Mouse (Mus musculus): ENCODE measurements at regions not wholly inside any gene's neighbourhood (a gene's known extent, or its start where the extent isn't known, plus 50 kb on each side); places are given as distances from the start of the nearest gene placed in this dataset.

DNA sequence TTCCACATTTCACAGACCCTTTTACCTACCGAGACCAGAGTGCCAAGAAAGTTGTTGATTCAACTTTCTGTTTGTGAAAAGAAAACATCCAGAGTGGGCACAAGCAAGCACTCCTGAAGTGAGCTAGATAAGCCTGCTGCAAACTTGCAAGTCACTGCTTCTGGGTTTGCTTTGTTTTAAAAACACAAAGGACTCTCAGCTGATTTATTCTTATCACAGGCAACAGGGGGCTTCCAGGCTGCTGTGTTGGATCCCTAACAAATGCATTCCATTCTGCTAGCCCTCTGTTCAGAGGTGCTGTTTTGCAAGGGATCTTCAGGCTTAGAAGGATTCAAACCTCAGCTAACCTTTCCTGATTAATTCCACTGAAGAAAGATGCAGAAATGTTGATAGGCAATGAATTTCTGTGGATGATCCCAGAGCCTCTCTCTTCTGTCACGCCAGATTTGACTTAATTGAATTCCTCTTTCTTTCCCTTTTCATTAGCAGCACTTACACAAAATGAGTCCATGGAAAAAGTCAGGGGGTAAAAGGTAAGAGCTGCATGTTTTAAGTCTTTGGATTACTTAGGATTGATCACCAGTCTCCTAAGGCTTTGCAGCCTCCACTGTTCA is 103.7 kb upstream of the Col8a1 start:
- H3K27me3 ChIP-seq (replicated peaks; ENCODE audit: control insufficient read depth, insufficient read depth, low read length), result no peaks in the 10 kb centered on the region
- no peak for DNase-seq
- no peak overlapping the region for H3K4me3 ChIP-seq (ENCODE audit: insufficient read depth, low read depth, low read length)
- no peak for TF ChIP-seq CTCF (conservative IDR thresholded peaks at IDR 0.05; ENCODE audit: insufficient read depth, insufficient read length, low read depth, low read length)
- no peaks in the 10 kb centered on the region for H3K4me1 ChIP-seq (ENCODE audit: control insufficient read depth, insufficient read depth, low read length)
- 24% methylated on average over 2 of the region's 2 CpGs for WGBS
- H3K36me3 ChIP-seq (ENCODE audit: control insufficient read depth, insufficient read depth, low read length), result no peaks in the 10 kb centered on the region
- no peak overlapping the region for H3K27ac ChIP-seq (ENCODE audit: insufficient read depth, low read depth, low read length)

DNA sequence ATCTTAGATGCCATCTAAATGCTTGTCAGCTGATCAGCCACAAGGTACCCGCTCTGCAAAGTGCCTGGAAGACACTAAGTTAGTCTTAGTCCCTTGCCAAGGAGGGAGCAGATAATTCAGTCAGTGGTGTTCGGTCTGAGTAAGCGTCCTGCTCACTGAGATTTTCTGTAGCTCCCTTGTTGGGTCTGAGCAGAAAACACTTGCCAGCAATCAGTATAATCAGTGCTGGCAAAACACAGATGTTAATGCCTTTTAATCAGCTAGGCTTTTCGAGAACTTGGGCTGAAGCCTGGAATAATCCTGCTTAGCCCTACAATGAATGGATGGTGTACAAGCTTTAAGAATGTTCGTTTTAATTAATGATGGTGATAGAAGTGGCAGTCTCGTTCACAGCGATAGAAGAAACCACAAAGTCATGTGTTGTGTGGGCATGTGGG is 104.2 kb upstream of the Col8a1 start:
- Histone ChIP-seq H3K36me3 (ENCODE audit: control insufficient read depth, insufficient read depth, low read length) (no peaks in the 10 kb centered on the region), H3K4me3 (ENCODE audit: insufficient read depth, low read depth, low read length) (no peak overlapping the region), H3K4me1 (ENCODE audit: control insufficient read depth, insufficient read depth, low read length) (no peaks in the 10 kb centered on the region), H3K27ac (ENCODE audit: insufficient read depth, low read depth, low read length) (no peak overlapping the region), H3K27me3 (replicated peaks; ENCODE audit: control insufficient read depth, insufficient read depth, low read length) (no peaks in the 10 kb centered on the region)
- 39% methylated on average over 7 of the region's 7 CpGs for WGBS
- DNase-seq, result peak; percentile 5
- TF ChIP-seq CTCF (conservative IDR thresholded peaks at IDR 0.05; ENCODE audit: insufficient read depth, insufficient read length, low read depth, low read length), result no peak
- TF ChIP-seq POLR2A (IDR thresholded peaks at IDR 0.05; ENCODE audit: low read depth, low read length), result no peak

GRCm38 (mm10) chr16:57863206-57863860 is 108.8 kb upstream of the Col8a1 start:
- 83% methylated on average over 9 of the region's 9 CpGs for WGBS
- no peaks in the 10 kb centered on the region for H3K27me3 ChIP-seq (replicated peaks; ENCODE audit: control insufficient read depth, insufficient read depth, low read length)
- H3K4me3 ChIP-seq (ENCODE audit: insufficient read depth, low read depth, low read length), result no peak overlapping the region
- H3K36me3 ChIP-seq (ENCODE audit: control insufficient read depth, insufficient read depth, low read length), result no peaks in the 10 kb centered on the region
- no peak overlapping the region for H3K27ac ChIP-seq (ENCODE audit: insufficient read depth, low read depth, low read length)
- no peak for DNase-seq
- H3K4me1 ChIP-seq (ENCODE audit: control insufficient read depth, insufficient read depth, low read length), result no peaks in the 10 kb centered on the region
- TF ChIP-seq CTCF (conservative IDR thresholded peaks at IDR 0.05; ENCODE audit: insufficient read depth, insufficient read length, low read depth, low read length), result no peak
- TF ChIP-seq POLR2A (IDR thresholded peaks at IDR 0.05; ENCODE audit: low read depth, low read length), result no peak

GRCm38 (mm10) chr16:57876857-57877256 is 122.3 kb upstream of the Col8a1 start:
- Histone ChIP-seq H3K36me3 (ENCODE audit: control insufficient read depth, insufficient read depth, low read length) (no peaks in the 10 kb centered on the region), H3K27ac (ENCODE audit: insufficient read depth, low read depth, low read length) (no peak overlapping the region), H3K4me3 (ENCODE audit: insufficient read depth, low read depth, low read length) (no peak overlapping the region), H3K4me1 (ENCODE audit: control insufficient read depth, insufficient read depth, low read length) (no peaks in the 10 kb centered on the region), H3K27me3 (replicated peaks; ENCODE audit: control insufficient read depth, insufficient read depth, low read length) (no peaks in the 10 kb centered on the region)
- TF ChIP-seq POLR2A (IDR thresholded peaks at IDR 0.05; ENCODE audit: low read depth, low read length) (no peak), CTCF (conservative IDR thresholded peaks at IDR 0.05; ENCODE audit: insufficient read depth, insufficient read length, low read depth, low read length) (no peak)
- WGBS, result 95% methylated on average over 4 of the region's 4 CpGs
- no peak for DNase-seq

DNA sequence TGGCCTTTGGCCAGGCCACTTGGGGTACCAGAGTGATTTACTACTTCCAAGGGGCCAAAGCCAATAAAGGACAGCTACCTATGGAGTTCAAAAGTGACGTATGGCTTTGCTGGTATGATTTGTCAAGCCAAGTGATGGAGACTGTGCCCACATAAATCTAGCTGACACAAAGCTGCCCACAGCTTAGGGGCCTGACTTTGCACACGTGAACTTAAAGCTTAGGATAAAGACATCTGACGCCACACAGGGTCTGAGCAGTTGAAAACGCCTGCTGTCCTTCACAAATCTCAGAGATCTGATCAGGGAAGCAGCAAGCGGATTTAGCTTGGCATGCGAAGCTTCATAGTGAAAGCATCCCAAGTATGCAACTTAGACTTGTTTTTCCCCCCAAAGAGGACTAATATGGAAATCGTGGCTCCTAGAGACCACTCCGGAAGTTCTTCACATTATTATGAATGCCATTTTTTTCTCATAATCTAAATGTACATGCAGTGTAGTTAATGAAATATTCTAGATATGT is 127.1 kb upstream of the Col8a1 start:
- H3K36me3 ChIP-seq (ENCODE audit: control insufficient read depth, insufficient read depth, low read length), result no peaks in the 10 kb centered on the region
- H3K4me1 ChIP-seq (ENCODE audit: control insufficient read depth, insufficient read depth, low read length), result no peaks in the 10 kb centered on the region
- no peak for TF ChIP-seq POLR2A (IDR thresholded peaks at IDR 0.05; ENCODE audit: low read depth, low read length)
- no peak for TF ChIP-seq CTCF (conservative IDR thresholded peaks at IDR 0.05; ENCODE audit: insufficient read depth, insufficient read length, low read depth, low read length)
- H3K4me3 ChIP-seq (ENCODE audit: insufficient read depth, low read depth, low read length), result no peak overlapping the region
- H3K27me3 ChIP-seq (replicated peaks; ENCODE audit: control insufficient read depth, insufficient read depth, low read length), result no peaks in the 10 kb centered on the region
- DNase-seq, result peak; percentile 10
- H3K27ac ChIP-seq (ENCODE audit: insufficient read depth, low read depth, low read length), result no peak overlapping the region
- 53% methylated on average over 8 of the region's 8 CpGs for WGBS

- TF ChIP-seq POLR2A (IDR thresholded peaks at IDR 0.05; ENCODE audit: low read depth, low read length), result no peak
- TF ChIP-seq CTCF (conservative IDR thresholded peaks at IDR 0.05; ENCODE audit: insufficient read depth, insufficient read length, low read depth, low read length), result no peak
- H3K4me1 ChIP-seq (ENCODE audit: control insufficient read depth, insufficient read depth, low read length), result no peaks in the 10 kb centered on the region
- no peak overlapping the region for H3K4me3 ChIP-seq (ENCODE audit: insufficient read depth, low read depth, low read length)
- 39% methylated on average over 2 of the region's 2 CpGs for WGBS
- no peaks in the 10 kb centered on the region for H3K36me3 ChIP-seq (ENCODE audit: control insufficient read depth, insufficient read depth, low read length)
- DNase-seq, result no peak
- no peak overlapping the region for H3K27ac ChIP-seq (ENCODE audit: insufficient read depth, low read depth, low read length)
- H3K27me3 ChIP-seq (replicated peaks; ENCODE audit: control insufficient read depth, insufficient read depth, low read length), result no peaks in the 10 kb centered on the region
Measured at GRCm38 (mm10) chr16:57888138-57888537, 133.6 kb upstream of the Col8a1 start.

- Histone ChIP-seq H3K4me3 (ENCODE audit: insufficient read depth, low read depth, low read length) (no peak overlapping the region), H3K36me3 (ENCODE audit: control insufficient read depth, insufficient read depth, low read length) (no peaks in the 10 kb centered on the region), H3K27me3 (replicated peaks; ENCODE audit: control insufficient read depth, insufficient read depth, low read length) (no peaks in the 10 kb centered on the region), H3K4me1 (ENCODE audit: control insufficient read depth, insufficient read depth, low read length) (no peaks in the 10 kb centered on the region), H3K27ac (ENCODE audit: insufficient read depth, low read depth, low read length) (no peak overlapping the region)
- WGBS, result 41% methylated on average over 2 of the region's 2 CpGs
- TF ChIP-seq POLR2A (IDR thresholded peaks at IDR 0.05; ENCODE audit: low read depth, low read length) (no peak), CTCF (conservative IDR thresholded peaks at IDR 0.05; ENCODE audit: insufficient read depth, insufficient read length, low read depth, low read length) (no peak)
- DNase-seq, result no peak
Measured at GRCm38 (mm10) chr16:57888553-57888952, 134.0 kb upstream of the Col8a1 start.

All from kidney, adult 2 months (tissue).